Mouse (Mus musculus) heart, embryonic 16.5 days (tissue): ENCODE data around the gene Urm1. TPM values are rescaled to one million over a fixed set of nuclear protein-coding genes. Genes with fewer than 3 reads are reported as not detected.
"Not testable (repeated sequence)": the region's sequence is repeated elsewhere in the genome, so short reads cannot be mapped to it uniquely, and the experiment has no call there.

ENCODE experiments used
- ATAC-seq: fragments of 200-750 bp; cut with Nextera tagmentation; replicated peaks from 2 replicates; pipeline ENCODE4 v1.8.0; 2017; ENCODE audit warnings: moderate number of reproducible peaks; ENCODE audit not compliant: insufficient read depth, low FRiP score; ENCODE audit errors: extremely low read depth
- H3K27ac ChIP-seq: fragments of 300-500 bp; sonication (generic); 2 replicates; pipeline ENCODE4 v1.5.1; 2014; ENCODE audit warnings: mild to moderate bottlenecking, low read length, control low read depth, moderate library complexity
- H3K27me3 ChIP-seq: fragments of 300-500 bp; sonication (generic); 2 replicates; pipeline ENCODE4 v1.6.1; 2014; ENCODE audit warnings: low read length, mixed read lengths; ENCODE audit not compliant: control insufficient read depth, insufficient read depth
- H3K36me3 ChIP-seq: fragments of 300-500 bp; sonication (generic); 2 replicates; pipeline ENCODE4 v1.6.1; 2014; ENCODE audit not compliant: control insufficient read depth, insufficient read depth
- H3K4me1 ChIP-seq: fragments of 300-500 bp; sonication (generic); 2 replicates; pipeline ENCODE4 v1.6.1; 2014; ENCODE audit warnings: low read length, mixed read lengths; ENCODE audit not compliant: control insufficient read depth, insufficient read depth
- H3K4me2 ChIP-seq: fragments of 300-500 bp; sonication (generic); 2 replicates; pipeline ENCODE4 v1.6.1; 2014; ENCODE audit warnings: low read depth, mild to moderate bottlenecking, control low read depth, low read length
- H3K4me3 ChIP-seq: fragments of 300-500 bp; sonication (generic); 2 replicates; pipeline ENCODE4 v1.5.1; 2014; ENCODE audit warnings: mild to moderate bottlenecking, control low read depth, low read length
- H3K9ac ChIP-seq: fragments of 300-500 bp; sonication (generic); 2 replicates; pipeline ENCODE4 v1.6.1; 2014; ENCODE audit warnings: low read length, control low read depth
- H3K9me3 ChIP-seq: fragments of 300-500 bp; sonication (generic); replicated peaks from 2 replicates; pipeline ENCODE4 v1.6.1; 2016; ENCODE audit warnings: low read length; ENCODE audit not compliant: control insufficient read depth
- WGBS: fragments of 180-500 bp; shearing (Covaris S2); extraction: QIAGEN DNeasy Blood & Tissue Kit; methylation state at CpG from one replicate; pipeline ENCODE4 v1.1.7; 2014; 5-methylcytosine and 5-hydroxymethylcytosine counted together
- polyA plus RNA-seq: library from polyadenylated mRNA; unstranded; fragments of >200 nt; fragmentation: Nextera tagmentation; extraction: Ambion mirVana; gene quantifications from 2 replicates; pipeline ENCODE4 v1.2.1, GENCODE M21; 2015

Gene Urm1
- polyA plus RNA-seq, 1 experiment from 2014 or later, result 17.2 TPM

- peaks cover 8% of the 10 kb centered on the region for H3K4me1 ChIP-seq
- no peak overlapping the region for H3K4me2 ChIP-seq
- no peaks in the 10 kb centered on the region; the same call in 1 of the 2 replicates for H3K36me3 ChIP-seq
- no peak overlapping the region for H3K27ac ChIP-seq
- H3K9ac ChIP-seq, result no peak overlapping the region
- ATAC-seq, result no peak
- no peaks in the 10 kb centered on the region for H3K9me3 ChIP-seq
- no peak overlapping the region for H3K4me3 ChIP-seq
- 78% methylated on average over 4 of the region's 4 CpGs for WGBS
- H3K27me3 ChIP-seq, result no peaks in the 10 kb centered on the region
These were observed 53.9 kb downstream of the Urm1 start for GRCm38 (mm10) chr2:29873801-29874200.

GRCm38 (mm10) chr2:29878061-29878460 is 58.2 kb downstream of the Urm1 start:
- H3K4me1 ChIP-seq, result no peaks in the 10 kb centered on the region
- H3K4me3 ChIP-seq, result no peak overlapping the region
- H3K27ac ChIP-seq, result no peak overlapping the region
- peaks cover 5% of the 10 kb centered on the region for H3K36me3 ChIP-seq
- H3K9me3 ChIP-seq, result peaks cover 4% of the 10 kb centered on the region; the same call in 1 of the 2 replicates
- 84% methylated on average over 4 of the region's 4 CpGs for WGBS
- no peak for ATAC-seq
- H3K4me2 ChIP-seq, result no peak overlapping the region
- no peaks in the 10 kb centered on the region for H3K27me3 ChIP-seq
- H3K9ac ChIP-seq, result no peak overlapping the region

- peaks cover 4% of the 10 kb centered on the region; the same call in 1 of the 2 replicates for H3K9me3 ChIP-seq
- H3K9ac ChIP-seq, result no peak overlapping the region
- H3K36me3 ChIP-seq, result peaks cover 5% of the 10 kb centered on the region
- H3K27me3 ChIP-seq, result no peaks in the 10 kb centered on the region
- no peak overlapping the region for H3K4me3 ChIP-seq
- WGBS, result 62% methylated on average over 8 of the region's 8 CpGs
- no peak overlapping the region for H3K27ac ChIP-seq
- no peak for ATAC-seq
- H3K4me2 ChIP-seq, result no peak overlapping the region
- no peaks in the 10 kb centered on the region for H3K4me1 ChIP-seq
These were observed 59.3 kb downstream of the Urm1 start for GRCm38 (mm10) chr2:29879191-29879590.

GRCm38 (mm10) chr2:29879964-29880830 is 60.3 kb downstream of the Urm1 start:
- no peak overlapping the region for H3K27ac ChIP-seq
- H3K4me3 ChIP-seq, result no peak overlapping the region
- no peak for ATAC-seq
- H3K4me2 ChIP-seq, result no peak overlapping the region
- no peaks in the 10 kb centered on the region for H3K4me1 ChIP-seq
- H3K9me3 ChIP-seq, result peaks cover 4% of the 10 kb centered on the region; the same call in 1 of the 2 replicates
- H3K27me3 ChIP-seq, result no peaks in the 10 kb centered on the region
- 55% methylated on average over 17 of the region's 17 CpGs for WGBS
- no peak overlapping the region for H3K9ac ChIP-seq
- H3K36me3 ChIP-seq, result peaks cover 5% of the 10 kb centered on the region

GRCm38 (mm10) chr2:29886659-29887292 is 66.9 kb downstream of the Urm1 start:
- not testable (repeated sequence) for ATAC-seq, H3K9ac ChIP-seq
- WGBS, result 69% methylated on average over 9 of the region's 9 CpGs

GRCm38 (mm10) chr2:29889066-29889944 is 69.4 kb downstream of the Urm1 start, which contains the start of gene Odf2:
TSS of gene Odf2 (plus strand) at chr2:29889221.
- Histone ChIP-seq H3K9ac (peak within 1 kb of the TSS; percentile 95), H3K4me3 (peak within 1 kb of the TSS; percentile 100), H3K4me1 (peaks cover 11% of the 10 kb centered on the region), H3K4me2 (peak within 1 kb of the TSS; percentile 99), H3K27ac (peak within 1 kb of the TSS; percentile 89), H3K27me3 (no peaks in the 10 kb centered on the region), H3K36me3 (peaks cover 16% of the 10 kb centered on the region), H3K9me3 (no peaks in the 10 kb centered on the region)
- peak; percentile 92 for ATAC-seq
- WGBS, result 1% methylated on average over 64 of the region's 70 CpGs

More at GRCm38 (mm10) chr2:29886659-29887292, 66.9 kb downstream of the Urm1 start:
- not testable (repeated sequence) for H3K4me2 ChIP-seq, H3K9me3 ChIP-seq, H3K4me3 ChIP-seq, H3K27ac ChIP-seq, H3K36me3 ChIP-seq, H3K27me3 ChIP-seq
- peaks cover 11% of the 10 kb centered on the region for H3K4me1 ChIP-seq

GRCm38 (mm10) chr2:29889991-29890833 is 70.3 kb downstream of the Urm1 start:
- peaks cover 25% of the 10 kb centered on the region for H3K36me3 ChIP-seq
- peak; percentile 89 for ATAC-seq
- under 1% methylated on average over 54 of the region's 61 CpGs for WGBS
- H3K4me1 ChIP-seq, result peaks cover 11% of the 10 kb centered on the region
- H3K27ac ChIP-seq, result peak overlapping the region; percentile 89
- peak overlapping the region; percentile 99 for H3K4me2 ChIP-seq
- peak overlapping the region; percentile 100 for H3K4me3 ChIP-seq
- H3K9me3 ChIP-seq, result no peaks in the 10 kb centered on the region
- H3K27me3 ChIP-seq, result no peaks in the 10 kb centered on the region
- peak overlapping the region; percentile 95 for H3K9ac ChIP-seq

GRCm38 (mm10) chr2:29891773-29892172 is 71.9 kb downstream of the Urm1 start:
- 90% methylated on average over 6 of the region's 6 CpGs for WGBS
- no peaks in the 10 kb centered on the region for H3K9me3 ChIP-seq
- ATAC-seq, result no peak
- H3K4me2 ChIP-seq, result no peak overlapping the region
- no peak overlapping the region for H3K4me3 ChIP-seq
- peaks cover 33% of the 10 kb centered on the region for H3K36me3 ChIP-seq
- peaks cover 11% of the 10 kb centered on the region for H3K4me1 ChIP-seq
- H3K27me3 ChIP-seq, result no peaks in the 10 kb centered on the region
- no peak overlapping the region for H3K27ac ChIP-seq
- H3K9ac ChIP-seq, result no peak overlapping the region
